Mouse (Mus musculus) cerebellum, adult 2 months (tissue): ENCODE measurements around the gene Ranbp9. TPM values are rescaled to one million over a fixed set of nuclear protein-coding genes. Genes with fewer than 3 reads are reported as not detected.

Experiments
- DNase-seq, 2 experiments: peaks; one replicate each; pipeline ENCODE4 v3.0.0; 2021
- H3K27ac ChIP-seq: fragments of 200-500 bp; 2 replicates; pipeline ENCODE4 v1.5.1; 2012; ENCODE audit warnings: low read length, control low read depth, inconsistent platforms; ENCODE audit not compliant: insufficient read depth
- H3K27me3 ChIP-seq: fragments of 200-500 bp; 2 replicates; pipeline ENCODE4 v1.6.1; 2012; ENCODE audit warnings: inconsistent platforms, mild to moderate bottlenecking, low read length, moderate library complexity; ENCODE audit not compliant: control insufficient read depth, insufficient read depth
- H3K4me1 ChIP-seq: fragments of 200-500 bp; 2 replicates; pipeline ENCODE4 v1.6.1; 2011; ENCODE audit warnings: low read length; ENCODE audit not compliant: control insufficient read depth, insufficient read depth
- H3K4me3 ChIP-seq: fragments of 200-500 bp; replicated peaks from 2 replicates; pipeline ENCODE3; 2011; ENCODE audit warnings: mild to moderate bottlenecking, low read depth, low read length, control low read depth; ENCODE audit not compliant: insufficient read depth
- CTCF ChIP-seq: fragments of 200-500 bp; IDR thresholded peaks from 2 replicates; pipeline ENCODE4 v1.5.1; 2011; ENCODE audit warnings: low read depth, mild to moderate bottlenecking, control low read depth, low read length, moderate library complexity, borderline replicate concordance; ENCODE audit not compliant: insufficient read depth
- POLR2A ChIP-seq: fragments of 200-500 bp; IDR thresholded peaks from 2 replicates; pipeline ENCODE4 v1.6.1; 2011; ENCODE audit warnings: low read length, control low read depth, borderline replicate concordance; ENCODE audit not compliant: insufficient read depth
- WGBS: fragments of 180-500 bp; shearing (Covaris S2); methylation state at CpG from one replicate; pipeline ENCODE4 v1.1.7; 2018; 5-methylcytosine and 5-hydroxymethylcytosine counted together
- polyA plus RNA-seq: library from polyadenylated mRNA; depleted of rRNA; stranded (reverse); fragments of >200 nt; gene quantifications from 2 replicates; pipeline ENCODE4 v1.2.3, GENCODE M21; 2012

Gene Ranbp9
- polyA plus RNA-seq, 1 experiment, result 61.6 TPM

DNA sequence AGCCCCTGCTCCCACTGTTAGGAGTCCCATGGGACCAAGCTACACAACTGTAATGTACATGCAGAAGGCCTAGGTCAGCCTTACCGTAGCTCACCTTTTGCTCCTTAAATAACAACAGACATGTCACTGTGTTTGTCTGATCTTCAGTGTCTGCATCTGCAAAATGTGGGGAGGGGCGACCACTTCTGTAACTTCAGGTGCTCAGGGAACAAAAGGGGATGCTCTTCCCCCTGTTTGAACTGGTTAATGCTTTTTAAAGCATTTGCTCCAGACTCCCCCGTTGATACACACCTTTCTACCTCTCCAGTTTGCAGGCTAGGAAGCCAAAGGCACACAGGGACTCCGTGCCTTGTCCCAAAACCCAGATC lies 19.4 kb upstream of the Ranbp9 start:
- 93% methylated on average over 4 of the region's 4 CpGs for WGBS
- no peak for DNase-seq
- Histone ChIP-seq H3K27ac (no peak overlapping the region), H3K4me3 (no peak overlapping the region), H3K27me3 (no peaks in the 10 kb centered on the region), H3K4me1 (peaks cover 3% of the 10 kb centered on the region)
- no peak for TF ChIP-seq CTCF

DNA sequence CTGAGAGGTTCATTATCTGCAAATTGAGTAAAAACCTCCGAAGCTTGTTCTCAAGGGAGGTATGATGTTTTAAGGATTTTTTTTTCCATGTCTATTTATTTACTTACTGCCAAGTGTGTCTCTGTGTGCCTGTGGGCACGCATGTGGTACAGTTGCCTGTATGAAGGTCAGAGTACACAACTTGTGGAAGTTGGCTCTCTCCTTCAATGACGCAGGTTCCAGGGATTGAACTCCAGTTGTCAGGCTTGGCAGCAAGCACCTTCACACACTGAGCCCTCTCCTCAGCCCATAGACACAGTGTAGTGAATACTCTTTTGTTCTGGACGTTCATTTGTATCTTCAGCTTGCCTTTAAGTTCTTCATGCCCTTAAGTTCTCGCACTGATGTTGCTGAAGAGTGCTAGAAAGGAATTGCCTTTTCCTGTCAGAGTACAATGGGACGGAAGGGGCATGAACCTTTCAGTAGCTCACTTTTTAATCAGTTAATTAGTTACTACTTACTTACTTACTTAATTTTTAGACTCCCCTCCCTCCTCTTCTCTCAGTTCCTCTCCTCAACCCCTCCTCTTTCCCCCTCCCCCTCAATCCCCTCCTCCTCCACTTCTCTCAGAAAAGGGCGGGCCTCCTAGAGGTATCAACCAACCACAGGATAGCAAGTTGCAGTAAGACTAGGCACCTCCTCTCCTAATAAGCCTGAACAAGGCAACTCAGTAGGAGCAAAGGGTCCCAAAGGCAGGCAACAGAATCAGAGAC lies 18.8 kb upstream of the Ranbp9 start:
- 91% methylated on average over 7 of the region's 7 CpGs for WGBS
- Histone ChIP-seq H3K4me3 (no peak overlapping the region), H3K27ac (no peak overlapping the region), H3K4me1 (peaks cover 3% of the 10 kb centered on the region), H3K27me3 (no peaks in the 10 kb centered on the region)
- DNase-seq, result no peak
- TF ChIP-seq POLR2A, result no peak
- TF ChIP-seq CTCF, result no peak

DNA sequence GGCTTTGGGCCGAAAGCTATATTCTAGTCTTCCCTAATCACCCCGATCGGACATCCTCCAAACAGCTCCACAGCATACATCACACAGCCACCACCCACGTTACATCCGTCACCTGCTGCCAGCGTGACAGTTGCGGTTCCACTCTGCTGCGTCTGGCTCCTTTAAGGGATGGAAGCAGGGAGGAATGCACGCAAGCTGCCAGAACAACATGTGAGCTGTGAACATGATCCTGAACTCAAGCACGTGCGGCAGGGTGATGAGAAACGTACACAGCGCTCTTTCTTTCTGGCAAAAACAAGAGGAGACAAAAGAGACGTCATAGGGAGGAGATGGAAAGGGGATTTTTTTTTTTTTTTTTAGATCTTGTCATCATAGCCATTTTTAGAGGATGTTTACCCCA lies 17.8 kb upstream of the Ranbp9 start:
- peak; percentile 29 to 40 for DNase-seq
- no peak for TF ChIP-seq CTCF
- TF ChIP-seq POLR2A, result no peak
- Histone ChIP-seq H3K27ac (no peak overlapping the region), H3K4me3 (peak overlapping the region; percentile 32), H3K27me3 (no peaks in the 10 kb centered on the region), H3K4me1 (peaks cover 3% of the 10 kb centered on the region)
- 19% methylated on average over 14 of the region's 14 CpGs for WGBS

DNA sequence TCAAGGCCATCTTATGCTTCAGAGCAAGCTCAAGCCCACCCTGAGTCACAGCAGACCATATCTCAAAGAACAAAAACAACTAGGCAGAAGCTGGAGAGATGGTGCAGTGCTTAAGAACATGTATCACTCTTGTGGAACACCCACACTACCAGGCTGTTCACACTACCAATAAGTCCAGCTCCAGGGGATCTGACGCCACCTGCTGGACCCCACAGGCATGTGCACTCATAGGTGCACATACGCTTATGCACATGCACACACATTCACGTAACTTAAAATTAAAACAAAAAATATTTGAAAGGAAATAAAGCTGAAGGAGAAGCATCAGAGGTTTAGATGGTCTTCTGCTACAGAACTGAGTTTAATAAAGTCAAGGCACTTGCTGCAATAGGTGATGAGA lies 16.7 kb upstream of the Ranbp9 start:
- Histone ChIP-seq H3K27ac (no peak overlapping the region), H3K4me1 (peaks cover 3% of the 10 kb centered on the region), H3K27me3 (no peaks in the 10 kb centered on the region), H3K4me3 (no peak overlapping the region)
- DNase-seq, result no peak
- 98% methylated on average over 3 of the region's 3 CpGs for WGBS
- TF ChIP-seq CTCF (peak; percentile 30; the same call in 1 of the 2 replicates), POLR2A (no peak)

DNA sequence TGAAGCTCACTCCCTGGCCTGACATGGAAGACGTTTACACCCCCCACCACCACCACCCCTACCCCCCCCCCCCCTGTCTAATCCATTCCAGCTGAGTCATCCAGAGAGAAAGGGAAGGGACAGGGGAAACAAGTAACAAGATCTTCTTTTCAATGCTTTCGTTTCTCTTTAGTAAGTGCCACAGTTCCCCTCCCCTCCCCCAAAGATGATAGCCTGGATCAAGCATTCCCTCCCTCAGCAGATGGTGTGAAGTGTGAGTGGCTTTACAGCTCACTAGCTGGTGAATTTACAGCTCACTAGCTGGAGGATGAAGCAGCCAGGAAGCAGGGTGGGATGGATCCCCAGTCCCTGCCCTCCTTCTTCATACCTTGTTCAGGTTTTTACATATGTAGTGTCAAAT lies 15.6 kb upstream of the Ranbp9 start:
- DNase-seq, result no peak
- H3K27me3 ChIP-seq, result no peaks in the 10 kb centered on the region
- no peak overlapping the region for H3K4me3 ChIP-seq
- 23% methylated on average over 2 of the region's 2 CpGs for WGBS
- H3K4me1 ChIP-seq, result peaks cover 3% of the 10 kb centered on the region
- TF ChIP-seq CTCF (no peak), POLR2A (no peak)
- H3K27ac ChIP-seq, result no peak overlapping the region

DNA sequence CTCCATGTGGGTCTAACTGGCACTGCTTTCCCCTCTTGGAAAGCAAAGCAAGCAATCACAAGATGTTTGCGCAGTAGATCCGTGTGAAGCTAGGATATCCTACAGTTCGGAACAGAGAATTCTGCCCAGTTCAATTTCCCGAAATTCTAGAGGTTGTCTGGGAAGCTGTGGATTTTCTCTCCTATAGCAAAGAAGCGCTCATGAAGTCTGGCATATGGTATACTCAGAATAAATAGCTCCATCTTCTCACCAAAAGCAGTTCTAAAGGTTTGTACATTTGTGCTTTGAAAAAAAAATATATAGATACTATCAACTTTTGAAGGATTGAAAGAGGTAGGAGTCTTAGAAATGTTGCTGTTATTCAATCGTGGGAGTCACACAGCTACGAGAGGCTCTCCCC lies 14.6 kb upstream of the Ranbp9 start:
- no peak for DNase-seq
- Histone ChIP-seq H3K4me3 (no peak overlapping the region), H3K27me3 (no peaks in the 10 kb centered on the region), H3K27ac (no peak overlapping the region), H3K4me1 (peaks cover 3% of the 10 kb centered on the region)
- WGBS, result 89% methylated on average over 7 of the region's 7 CpGs
- no peak for TF ChIP-seq CTCF
- no peak for TF ChIP-seq POLR2A

DNA sequence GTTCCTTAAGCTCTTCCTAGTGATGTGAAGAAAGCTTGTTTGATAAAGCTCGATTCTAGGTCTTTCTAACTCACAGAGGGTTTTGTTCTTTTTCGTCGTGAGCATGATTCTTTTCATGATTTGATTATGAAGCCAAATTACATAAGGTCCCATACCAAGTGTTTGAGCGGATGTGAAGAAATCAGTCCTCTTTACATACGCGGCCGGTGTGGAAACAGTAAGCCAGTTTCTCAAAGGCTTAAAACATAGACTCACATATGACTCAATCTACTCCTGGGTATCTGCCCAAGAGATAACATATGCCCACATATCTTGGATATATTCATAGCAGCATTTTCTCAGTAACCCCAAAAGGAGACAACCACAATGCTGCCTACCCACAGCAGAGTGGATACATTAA lies 12.6 kb upstream of the Ranbp9 start:
- Histone ChIP-seq H3K4me1 (peaks cover under 1% of the 10 kb centered on the region), H3K27me3 (no peaks in the 10 kb centered on the region), H3K4me3 (no peak overlapping the region), H3K27ac (no peak overlapping the region)
- WGBS, result 92% methylated on average over 7 of the region's 7 CpGs
- TF ChIP-seq CTCF (no peak), POLR2A (no peak)
- DNase-seq, result no peak

DNA sequence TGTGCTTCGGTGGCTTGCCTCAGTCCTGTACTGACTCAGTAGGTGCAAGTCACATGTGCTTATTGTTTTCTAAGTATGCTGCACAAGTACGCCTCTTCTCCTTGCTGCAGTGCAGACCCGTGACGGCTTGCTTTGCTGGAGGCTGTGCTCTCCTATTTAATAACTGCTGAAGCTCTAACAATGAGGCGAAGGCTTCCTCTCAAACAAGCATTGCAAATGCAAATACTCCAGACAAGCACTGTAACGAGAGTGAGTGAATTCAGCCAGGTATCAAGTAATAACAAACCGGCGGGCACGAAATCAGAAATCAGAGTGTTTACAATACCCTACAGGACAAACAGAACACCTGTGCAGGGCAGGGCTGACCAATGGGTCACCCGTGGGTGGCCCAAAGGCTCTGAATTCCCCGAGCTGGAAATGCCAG lies 12.0 kb upstream of the Ranbp9 start:
- H3K27ac ChIP-seq, result no peak overlapping the region
- H3K27me3 ChIP-seq, result no peaks in the 10 kb centered on the region
- no peak overlapping the region for H3K4me3 ChIP-seq
- WGBS, result 64% methylated on average over 11 of the region's 11 CpGs
- DNase-seq, result no peak
- no peaks in the 10 kb centered on the region for H3K4me1 ChIP-seq
- TF ChIP-seq POLR2A, result no peak
- TF ChIP-seq CTCF, result no peak
